Mouse (Mus musculus) left cerebral cortex, postnatal 25 days (tissue): Measurements from ENCODE around the gene 2200002D01Rik. TPM values are rescaled to one million over a fixed set of nuclear protein-coding genes. Genes with fewer than 3 reads are reported as not detected.

ENCODE experiments used
- DNase-seq, 2 experiments: peaks; one replicate each; pipeline ENCODE4 v3.0.0; 2022; ENCODE audit warnings: low spot score in 2 of 2, mixed read lengths in 1 of 2
- intact Hi-C: fragments of 180-260 bp; cut with DNase I; formaldehyde crosslinking; loops from one replicate; pipeline ENCODE4 v1.15.1; 2025
- total RNA-seq, 2 experiments: library from RNA; stranded (reverse); gene quantifications; 2 replicates each; pipeline ENCODE4 v1.2.3; 2021

Gene 2200002D01Rik
- total RNA-seq, result not detected

DNA sequence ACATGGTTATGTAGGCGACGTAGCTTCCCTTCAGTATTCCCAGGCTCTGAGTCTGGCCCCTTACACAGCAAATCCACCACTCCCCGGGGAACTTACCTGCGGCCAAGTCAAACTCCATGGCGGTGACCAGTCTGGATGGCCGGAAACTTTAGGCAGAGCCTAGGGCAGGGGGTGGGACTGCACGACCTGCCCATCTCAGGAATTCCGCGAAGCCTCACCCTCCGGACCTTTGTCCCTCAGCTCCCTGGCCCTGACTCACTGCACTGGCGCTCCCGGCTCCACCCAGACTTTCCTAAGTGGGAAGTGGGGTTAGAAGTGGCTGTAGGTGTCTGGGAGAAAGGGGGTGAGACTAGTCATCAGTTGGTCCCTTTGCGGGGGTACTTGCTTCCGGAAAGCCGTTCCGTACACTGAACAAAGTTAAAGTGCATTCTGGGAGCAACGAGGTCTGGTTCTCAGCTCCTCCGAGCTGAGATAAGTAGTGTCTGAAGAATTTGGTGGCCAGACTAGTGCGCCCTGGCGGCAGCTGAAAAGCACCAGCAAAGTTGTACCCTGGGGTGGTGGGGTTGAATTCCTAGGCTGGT is at the start of gene 2200002D01Rik:
Gene 2200002D01Rik (minus strand): TSS at position 206 of the 581 bp plus-strand sequence.
- intact Hi-C loops, result loop anchor here (5.0 kb wide), 1 partner anchor 196 kb away; no protein-coding TSS in a partner anchor
- no peak for DNase-seq

DNA sequence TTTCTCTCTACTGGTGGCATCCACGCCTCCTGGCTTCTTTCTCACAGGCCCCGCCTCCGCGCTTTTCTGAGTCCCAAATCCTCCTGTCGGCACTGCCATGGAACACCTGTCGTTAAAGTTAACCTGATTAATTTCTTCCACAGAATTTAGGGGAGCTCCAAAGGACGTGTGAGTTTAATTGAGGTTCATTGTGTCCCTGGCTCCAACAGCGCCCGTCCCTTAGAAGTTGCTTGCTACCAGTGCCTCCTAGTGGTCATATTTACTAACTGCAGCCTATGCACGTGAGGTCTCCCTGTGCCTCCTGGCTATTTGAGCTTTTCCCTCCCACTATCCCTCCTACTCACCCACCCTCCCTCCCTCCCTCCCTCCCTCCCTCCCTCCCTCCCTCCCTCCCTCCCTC is 48.7 kb upstream of the 2200002D01Rik start:
- peak; percentile 46 to 63 for DNase-seq
- intact Hi-C loops, result loop anchor here (1.0 to 10.0 kb wide), 4 partner anchors 50 to 246 kb away; partner anchors contain the start of genes Ggn and Spred3

DNA sequence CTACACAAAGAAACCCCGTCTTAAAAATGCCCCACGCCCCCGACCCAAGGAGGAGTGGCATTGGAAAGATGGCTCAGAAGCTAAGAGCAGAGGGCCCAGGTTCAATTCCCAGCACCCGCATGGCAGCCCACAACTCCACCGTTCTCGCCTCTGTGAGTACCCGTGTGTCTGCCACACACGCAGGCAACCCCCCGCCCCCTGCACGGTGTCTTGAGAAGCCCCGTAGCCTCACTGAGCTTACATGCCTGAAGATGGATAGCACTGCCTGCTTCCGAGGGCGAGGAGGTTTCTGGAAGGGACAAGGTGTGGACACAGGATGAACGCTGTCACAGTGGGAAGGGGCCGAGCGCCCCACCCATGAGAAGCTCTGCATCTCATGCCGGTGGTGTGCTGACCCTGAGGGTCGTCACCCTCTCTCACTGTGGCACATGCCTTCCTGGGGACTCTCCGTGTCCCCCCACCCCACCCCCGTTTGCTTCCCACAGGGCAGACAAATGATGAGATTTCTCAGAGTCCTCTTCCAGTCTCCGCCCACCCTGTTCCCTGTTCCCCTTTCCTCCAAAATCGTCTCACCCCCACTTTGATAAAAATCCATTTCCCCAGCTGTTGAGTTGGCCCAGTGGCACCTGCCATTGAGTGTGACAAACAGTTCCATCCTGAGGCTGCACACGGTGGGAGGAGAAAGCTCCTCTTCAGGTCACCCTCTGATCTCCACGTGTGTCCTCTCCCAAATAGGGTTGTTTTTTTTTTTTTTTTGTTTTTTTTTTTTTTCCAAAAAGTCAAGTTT is 47.8 kb upstream of the 2200002D01Rik start:
- DNase-seq, result no peak
- intact Hi-C loops, result loop anchor here (2.0 to 10.0 kb wide), 3 partner anchors 49 to 245 kb away; partner anchors contain the start of genes Ggn and Spred3

DNA sequence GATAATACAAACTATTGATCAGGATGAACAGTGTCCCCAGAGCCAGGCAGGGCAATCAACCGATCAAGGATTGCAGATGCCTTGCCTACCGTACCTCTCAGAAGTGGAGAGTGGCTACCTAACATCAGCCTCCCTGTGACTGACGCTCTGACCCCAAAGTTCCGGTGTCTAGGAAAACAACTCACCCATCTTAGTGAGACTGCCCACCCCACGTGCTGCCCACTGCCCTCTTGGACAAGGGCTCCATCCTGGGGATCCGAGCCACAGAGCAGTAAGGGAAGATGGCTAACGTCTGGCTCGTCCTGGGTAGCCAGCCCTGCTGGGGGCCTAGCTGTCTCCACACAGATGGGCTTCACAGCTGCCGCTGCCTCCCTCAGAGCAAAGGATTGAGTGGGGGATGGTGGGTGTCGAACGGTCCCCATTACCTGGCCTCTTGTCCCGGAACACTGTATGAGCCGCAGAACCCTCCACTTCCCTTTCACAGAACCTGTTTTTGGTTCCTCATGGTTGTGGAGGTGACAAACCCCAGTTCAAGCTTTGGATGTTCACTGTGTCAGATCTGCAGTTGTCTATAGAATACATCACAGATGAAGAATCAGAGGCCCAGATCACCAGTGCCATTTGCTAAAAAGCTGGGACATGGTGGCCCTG is 46.0 kb upstream of the 2200002D01Rik start:
- intact Hi-C loops, result loop anchor here (10.0 kb wide), 1 partner anchor 119 kb away; the partner anchor contains the start of genes Ggn and Spred3
- DNase-seq, result no peak

- DNase-seq, result no peak
- intact Hi-C loops, result loop anchor here (10.0 kb wide), 1 partner anchor 119 kb away; the partner anchor contains the start of genes Ggn and Spred3
Measured at GRCm38 (mm10) chr7:29293131-29294065, 45.1 kb upstream of the 2200002D01Rik start.

DNA sequence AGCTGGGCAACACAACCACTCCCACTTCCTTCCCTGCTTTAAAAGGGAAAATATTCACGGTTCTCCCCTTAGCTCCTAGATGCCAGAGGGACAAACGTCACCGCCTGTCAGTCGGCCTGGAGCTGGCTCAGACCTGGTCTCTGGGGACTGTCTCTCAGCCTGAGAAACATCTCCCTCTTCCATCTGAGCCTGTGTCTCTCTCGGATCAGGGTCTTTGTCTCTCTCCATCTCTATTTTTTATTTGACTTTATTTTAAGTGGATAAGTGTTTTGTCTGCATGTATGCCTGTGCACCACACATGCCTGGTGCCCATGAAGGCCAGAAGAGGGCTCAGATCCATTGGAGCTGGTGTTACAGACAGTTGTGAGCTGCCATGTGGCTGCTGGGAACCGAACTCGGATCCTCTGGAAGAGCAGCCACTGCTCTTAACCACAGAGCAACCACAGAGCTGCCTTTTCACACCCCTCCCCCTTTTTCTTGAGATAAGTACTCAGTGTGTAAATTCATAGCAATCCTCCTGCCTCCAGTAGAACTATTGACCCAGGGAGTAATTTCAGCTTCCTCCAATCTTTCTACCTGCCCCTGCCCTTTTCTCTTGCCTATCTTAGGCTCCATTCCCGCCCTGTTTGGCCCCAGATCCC is 44.3 kb upstream of the 2200002D01Rik start:
- no peak for DNase-seq
- intact Hi-C loops, result loop anchor here (10.0 kb wide), 1 partner anchor 118 kb away; the partner anchor contains the start of genes Ggn and Spred3

DNA sequence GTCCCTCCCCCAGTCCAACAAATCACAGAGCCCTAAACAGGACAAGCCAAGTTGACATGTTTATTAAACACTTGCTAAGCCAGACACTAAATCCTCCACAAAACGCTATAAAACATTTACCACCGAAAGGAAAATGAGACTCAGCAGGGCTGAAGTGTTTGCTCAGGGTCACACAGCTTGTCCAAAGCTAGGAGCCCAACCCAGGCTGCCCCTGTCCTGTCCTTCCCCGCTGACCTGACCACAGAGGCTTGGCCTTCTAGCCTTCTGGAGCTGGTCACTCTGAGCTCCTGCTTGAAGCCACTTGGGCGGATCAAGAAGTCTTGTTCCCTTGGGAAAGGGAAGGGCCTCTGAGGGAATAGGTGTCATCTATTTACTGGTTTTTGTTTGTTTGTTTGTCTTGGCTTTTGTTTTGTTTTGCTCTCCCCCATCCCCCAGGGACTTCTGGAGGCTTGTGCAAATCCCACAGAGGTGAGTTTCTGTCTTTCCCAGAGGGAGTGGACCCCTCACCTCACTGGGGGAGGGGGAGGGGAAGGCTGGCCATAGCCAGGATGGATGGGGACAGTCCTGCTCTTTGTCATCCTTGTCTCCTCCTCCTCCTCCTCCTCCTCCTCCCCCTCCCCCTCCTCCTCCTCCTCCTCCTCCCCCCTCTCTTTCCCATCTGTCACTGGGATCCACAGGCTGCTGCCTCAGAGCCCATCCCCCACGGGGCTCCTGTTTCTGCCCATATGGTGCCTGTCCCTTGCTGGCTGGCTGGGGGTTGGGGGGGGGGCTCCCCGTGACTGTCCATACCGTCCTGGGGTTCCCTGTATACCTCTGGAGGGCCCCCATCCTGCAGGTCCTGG is 43.6 kb upstream of the 2200002D01Rik start:
- no peak for DNase-seq
- intact Hi-C loops, result loop anchor here (10.0 kb wide), 1 partner anchor 117 kb away; the partner anchor contains the start of genes Ggn and Spred3

- no peak for DNase-seq
- intact Hi-C loops, result loop anchor here (10.0 kb wide), 1 partner anchor 116 kb away; the partner anchor contains the start of genes Ggn and Spred3
Measured at GRCm38 (mm10) chr7:29290691-29291485, 42.6 kb upstream of the 2200002D01Rik start.

- DNase-seq, result no peak
- intact Hi-C loops, result loop anchor here (10.0 kb wide), 1 partner anchor 115 kb away; the partner anchor contains the start of genes Ggn and Spred3
Measured at GRCm38 (mm10) chr7:29289856-29290255, 41.6 kb upstream of the 2200002D01Rik start.

DNA sequence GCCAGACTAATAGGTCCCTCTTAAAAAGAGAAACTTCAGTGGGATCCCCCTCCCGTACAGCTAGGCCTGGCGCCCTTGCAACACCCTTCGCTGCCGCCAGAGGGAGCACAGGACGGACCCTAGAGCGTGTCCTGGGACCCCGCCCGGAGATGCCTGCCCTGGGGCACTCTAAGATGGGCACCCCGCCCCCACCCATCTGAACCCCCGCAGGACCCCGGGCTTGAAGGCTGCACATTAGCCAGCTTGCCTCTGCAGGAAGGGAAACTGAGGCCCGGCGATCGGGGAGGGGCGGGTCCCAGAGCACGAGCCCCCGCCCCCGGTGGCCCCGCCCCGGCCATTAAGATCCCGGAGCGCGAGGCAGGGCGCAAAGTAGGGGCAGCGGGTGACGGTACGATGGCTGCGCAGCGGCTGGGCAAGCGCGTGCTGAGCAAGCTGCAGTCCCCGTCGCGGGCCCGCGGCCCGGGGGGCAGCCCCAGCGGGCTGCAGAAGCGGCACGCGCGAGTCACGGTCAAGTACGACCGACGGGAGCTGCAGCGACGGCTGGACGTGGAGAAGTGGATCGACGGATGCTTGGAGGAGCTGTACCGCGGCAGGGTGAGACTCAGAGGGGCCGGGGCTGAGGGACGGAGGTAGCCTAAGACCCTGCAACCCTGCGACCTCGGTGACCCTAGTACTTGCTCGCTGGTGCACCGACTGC is 40.8 kb upstream of the 2200002D01Rik start, which contains the start of gene Ppp1r14a:
Gene Ppp1r14a (plus strand): TSS at position 367 of the 697 bp plus-strand sequence.
- intact Hi-C loops, result no loop called here
- DNase-seq, result no peak

- intact Hi-C loops, result no loop called here
- no peak for DNase-seq
Measured at GRCm38 (mm10) chr7:29288079-29288478, 39.8 kb upstream of the 2200002D01Rik start.

DNA sequence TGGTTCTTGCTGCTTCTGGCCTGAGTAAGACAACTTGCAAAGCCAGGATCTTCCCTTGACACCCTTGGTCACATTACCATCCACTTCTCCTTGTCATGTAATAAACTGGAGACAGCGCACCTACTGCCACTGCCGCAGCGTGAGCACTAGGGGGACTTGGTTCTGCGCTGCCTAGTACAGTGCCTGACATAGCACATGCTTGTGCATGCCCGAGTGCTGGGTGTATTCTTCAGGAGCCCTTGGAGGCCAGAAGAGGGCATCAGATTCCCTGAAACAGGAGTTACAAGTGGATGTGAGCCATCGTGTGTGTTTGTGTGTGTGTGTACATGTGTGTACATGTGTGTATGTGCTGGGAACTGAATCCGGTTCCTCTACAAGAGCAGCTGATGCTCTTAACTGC is 39.2 kb upstream of the 2200002D01Rik start:
- DNase-seq, result no peak
- intact Hi-C loops, result no loop called here

- intact Hi-C loops, result no loop called here
- no peak for DNase-seq
Measured at GRCm38 (mm10) chr7:29284523-29284922, 36.3 kb upstream of the 2200002D01Rik start.

DNA sequence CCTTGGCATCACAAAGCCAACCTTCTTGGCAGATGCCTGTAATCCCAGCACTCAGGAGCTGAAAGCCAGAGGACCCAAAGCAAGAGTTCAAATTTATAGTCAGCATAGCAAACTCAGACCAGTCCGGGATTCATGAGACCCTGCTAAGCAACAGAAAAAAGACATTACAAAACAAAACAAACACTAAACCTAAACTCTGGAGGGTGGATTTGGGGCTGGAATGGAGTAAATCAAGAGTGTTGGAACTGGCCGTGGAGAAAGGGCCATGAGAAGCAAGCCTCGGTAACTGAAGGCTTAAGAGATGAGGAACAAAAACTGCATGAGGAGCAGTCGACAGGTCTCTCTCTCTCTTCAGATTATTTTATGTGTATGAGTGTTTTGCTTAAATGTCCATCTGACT is 35.6 kb upstream of the 2200002D01Rik start:
- no peak for DNase-seq
- intact Hi-C loops, result no loop called here

DNA sequence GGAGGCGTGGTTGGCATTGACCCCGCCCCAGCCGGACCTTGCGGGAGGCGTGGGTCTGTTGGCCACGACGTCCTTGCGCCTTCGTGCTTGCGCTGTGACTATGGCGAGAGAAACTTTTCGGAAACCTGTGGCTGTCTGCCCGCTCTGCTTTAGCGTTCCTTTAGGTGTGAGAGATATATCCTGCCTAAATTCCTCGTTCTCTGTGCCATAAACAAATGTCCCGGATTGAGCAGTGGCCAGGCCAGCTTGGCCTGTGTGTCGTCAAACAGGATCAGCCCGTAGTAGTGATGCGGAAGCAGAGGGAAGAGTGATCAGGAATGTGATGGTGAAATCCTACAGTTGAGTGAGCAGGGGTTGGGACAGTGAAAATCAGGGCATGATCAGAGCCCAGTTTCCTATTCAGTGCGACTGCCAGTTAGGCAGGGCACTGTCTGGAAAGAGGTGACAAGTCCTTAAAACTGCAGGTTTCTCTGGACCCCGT is 33.8 kb upstream of the 2200002D01Rik start:
- no peak for DNase-seq

More for the DNA sequence above, 33.8 kb upstream of the 2200002D01Rik start:
- intact Hi-C loops, result no loop called here
